Mouse (Mus musculus) bone marrow, adult 2 months (tissue): ENCODE measurements around the gene Ggact.

Source experiments
- CTCF ChIP-seq: fragments of 200-500 bp; IDR thresholded peaks from 2 replicates; pipeline ENCODE4 v1.5.1; 2011; ENCODE audit warnings: low read length, control low read depth; ENCODE audit not compliant: control insufficient read depth, insufficient read depth
- POLR2A ChIP-seq: fragments of 200-500 bp; IDR thresholded peaks from 2 replicates; pipeline ENCODE4 v1.6.1; 2011; ENCODE audit warnings: low read depth, mild to moderate bottlenecking, control low read depth, low read length, borderline replicate concordance; ENCODE audit not compliant: control insufficient read depth

- TF ChIP-seq POLR2A (no peak), CTCF (no peak)
These were observed 147.1 kb downstream of the Ggact start for GRCm38 (mm10) chr14:122766448-122766847.
